Mouse (Mus musculus): ENCODE results near the gene Sh3bp5l. TPM values are rescaled to one million over a fixed set of nuclear protein-coding genes. Genes with fewer than 3 reads are reported as not detected.
"Not testable (repeated sequence)": the region's sequence is repeated elsewhere in the genome, so short reads cannot be mapped to it uniquely, and the experiment has no call there.

Sh3bp5l gene
- polyA plus RNA-seq, 1 experiment from 2014 or later = 47.4 TPM

DNA sequence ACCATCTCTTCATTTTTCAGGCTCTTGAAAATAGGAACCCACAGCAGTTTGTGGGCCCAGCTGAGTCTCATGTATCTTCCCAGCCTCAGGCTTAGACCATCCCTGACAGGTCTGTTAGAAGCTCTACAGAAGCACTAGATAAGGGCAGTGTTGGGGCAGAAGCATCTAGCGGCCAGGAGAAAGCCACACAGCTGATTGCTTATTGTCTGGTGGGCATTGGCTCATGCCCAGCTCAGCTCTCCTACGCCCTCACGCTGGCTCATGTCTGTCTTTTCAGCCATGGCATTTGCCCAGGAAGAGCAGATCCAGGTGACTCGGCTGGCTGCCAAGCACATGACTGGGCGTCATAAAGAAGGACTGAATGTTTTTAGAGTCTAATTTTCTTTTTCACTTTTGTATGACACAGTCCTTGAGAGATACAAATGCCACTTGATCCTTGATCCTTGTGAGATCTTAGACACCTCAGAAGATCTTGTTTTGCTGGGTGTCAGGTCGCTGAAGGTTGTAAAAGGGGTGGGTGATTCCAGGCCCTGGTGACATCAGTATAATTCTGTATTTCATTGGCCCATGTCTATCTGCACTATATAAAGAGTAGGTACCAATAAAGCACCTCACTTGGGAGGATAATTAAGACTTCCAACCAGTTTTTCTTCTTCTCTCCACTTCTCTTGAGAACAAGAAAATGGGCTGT, 27.5 kb downstream of the Sh3bp5l start:
- no peak overlapping the region for H3K9ac ChIP-seq
- H3K4me1 ChIP-seq (replicated peaks) = no peaks in the 10 kb centered on the region
- no peaks in the 10 kb centered on the region for H3K36me3 ChIP-seq
- no peak overlapping the region for H3K27ac ChIP-seq (replicated peaks)
- no peak overlapping the region for H3K4me3 ChIP-seq
- H3K27me3 ChIP-seq = no peaks in the 10 kb centered on the region
- H3K9me3 ChIP-seq = no peaks in the 10 kb centered on the region
- WGBS = 85% methylated on average over 6 of the region's 6 CpGs
- H3K4me2 ChIP-seq = no peak overlapping the region
- no peak for ATAC-seq (ENCODE audit: low read depth)

DNA sequence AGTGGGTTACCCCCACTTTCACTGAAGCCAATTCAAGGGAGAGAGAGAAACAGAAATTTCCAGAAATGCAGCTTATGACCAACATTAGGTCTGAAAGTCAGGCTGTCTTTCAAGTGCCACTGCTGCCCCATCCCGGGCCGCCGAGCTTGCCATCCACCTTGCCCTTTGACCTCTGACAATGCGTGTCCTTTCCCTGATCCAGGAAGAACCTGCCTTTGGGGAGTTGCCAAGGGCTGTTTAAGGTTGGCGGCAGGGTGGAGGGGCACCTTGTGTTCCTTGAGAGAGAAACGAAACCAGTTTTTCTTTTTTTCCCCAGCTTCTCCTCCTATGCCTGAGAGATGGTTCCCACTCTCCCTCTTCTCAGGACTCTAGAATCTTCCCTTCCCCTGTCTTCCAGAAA, 32.0 kb downstream of the Sh3bp5l start:
- WGBS = no CpG with 5 or more reads among the region's 6 CpGs
- ATAC-seq (ENCODE audit: low read depth); H3K36me3 ChIP-seq; H3K4me3 ChIP-seq; H3K4me2 ChIP-seq; H3K27me3 ChIP-seq; H3K9me3 ChIP-seq; H3K27ac ChIP-seq (replicated peaks); H3K9ac ChIP-seq; H3K4me1 ChIP-seq (replicated peaks): not testable (repeated sequence)

DNA sequence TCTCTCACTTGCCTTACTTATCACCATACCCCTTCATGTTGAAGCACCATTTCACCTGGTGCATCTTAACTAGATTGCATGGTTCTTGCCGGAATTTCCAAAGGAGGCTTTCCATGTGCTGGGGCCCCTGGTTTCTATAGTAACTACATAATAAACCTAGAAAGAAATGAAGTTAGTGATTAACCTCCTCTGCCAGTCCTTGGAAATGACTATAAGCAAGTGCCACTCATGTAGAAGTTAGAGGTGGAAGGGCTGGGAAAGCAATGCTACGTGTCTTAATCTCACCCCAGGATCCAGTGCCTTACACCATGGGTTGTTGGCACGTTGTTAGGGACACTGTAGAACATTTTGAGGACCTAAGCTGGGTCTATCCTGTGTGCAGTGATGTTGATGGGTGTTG, 33.9 kb downstream of the Sh3bp5l start:
- Histone ChIP-seq H3K4me1 (replicated peaks) (no peaks in the 10 kb centered on the region), H3K9me3 (no peaks in the 10 kb centered on the region), H3K4me3 (no peak overlapping the region), H3K27ac (replicated peaks) (no peak overlapping the region), H3K4me2 (no peak overlapping the region), H3K27me3 (no peaks in the 10 kb centered on the region), H3K36me3 (no peaks in the 10 kb centered on the region), H3K9ac (no peak overlapping the region)
- no peak for ATAC-seq (ENCODE audit: low read depth)
- WGBS = 73% methylated on average over 3 of the region's 3 CpGs

DNA sequence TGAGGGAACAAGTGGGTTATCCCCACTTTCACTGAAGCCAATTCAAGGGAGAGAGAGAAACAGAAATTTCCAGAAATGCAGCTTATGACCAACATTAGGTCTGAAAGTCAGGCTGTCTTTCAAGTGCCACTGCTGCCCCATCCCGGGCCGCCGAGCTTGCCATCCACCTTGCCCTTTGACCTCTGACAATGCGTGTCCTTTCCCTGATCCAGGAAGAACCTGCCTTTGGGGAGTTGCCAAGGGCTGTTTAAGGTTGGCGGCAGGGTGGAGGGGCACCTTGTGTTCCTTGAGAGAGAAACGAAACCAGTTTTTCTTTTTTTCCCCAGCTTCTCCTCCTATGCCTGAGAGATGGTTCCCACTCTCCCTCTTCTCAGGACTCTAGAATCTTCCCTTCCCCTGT, 35.7 kb downstream of the Sh3bp5l start:
- not testable (repeated sequence) for H3K4me2 ChIP-seq; H3K9ac ChIP-seq; H3K27me3 ChIP-seq; H3K27ac ChIP-seq (replicated peaks); H3K4me1 ChIP-seq (replicated peaks); H3K4me3 ChIP-seq; H3K9me3 ChIP-seq; H3K36me3 ChIP-seq; ATAC-seq (ENCODE audit: low read depth)
- WGBS = no CpG with 5 or more reads among the region's 6 CpGs

DNA sequence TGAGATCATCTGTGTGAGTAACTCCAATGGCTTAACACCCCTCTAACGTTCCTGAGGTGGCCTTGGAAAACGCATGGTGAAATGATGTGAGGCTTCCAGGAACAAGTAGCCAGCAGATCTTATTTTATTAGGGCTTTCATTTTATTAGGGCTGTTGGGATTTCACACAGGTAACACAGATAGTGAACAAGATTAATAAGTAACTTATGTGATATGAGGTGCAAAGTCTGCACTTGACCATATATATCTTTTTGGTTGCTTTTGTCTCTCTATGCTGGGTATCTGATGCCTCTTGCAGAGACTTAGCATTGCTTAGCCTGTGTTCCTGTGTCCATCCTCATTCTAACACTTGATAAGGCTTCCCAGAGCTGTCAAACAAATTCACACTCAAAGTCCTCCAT, 46.7 kb downstream of the Sh3bp5l start:
- no peak overlapping the region for H3K4me2 ChIP-seq
- H3K4me3 ChIP-seq = no peak overlapping the region
- no peaks in the 10 kb centered on the region for H3K4me1 ChIP-seq (replicated peaks)
- H3K36me3 ChIP-seq = no peaks in the 10 kb centered on the region
- no peak overlapping the region for H3K27ac ChIP-seq (replicated peaks)
- no peaks in the 10 kb centered on the region for H3K27me3 ChIP-seq
- 89% methylated on average over 2 of the region's 2 CpGs for WGBS
- no peaks in the 10 kb centered on the region for H3K9me3 ChIP-seq
- no peak for ATAC-seq (ENCODE audit: low read depth)
- no peak overlapping the region for H3K9ac ChIP-seq

DNA sequence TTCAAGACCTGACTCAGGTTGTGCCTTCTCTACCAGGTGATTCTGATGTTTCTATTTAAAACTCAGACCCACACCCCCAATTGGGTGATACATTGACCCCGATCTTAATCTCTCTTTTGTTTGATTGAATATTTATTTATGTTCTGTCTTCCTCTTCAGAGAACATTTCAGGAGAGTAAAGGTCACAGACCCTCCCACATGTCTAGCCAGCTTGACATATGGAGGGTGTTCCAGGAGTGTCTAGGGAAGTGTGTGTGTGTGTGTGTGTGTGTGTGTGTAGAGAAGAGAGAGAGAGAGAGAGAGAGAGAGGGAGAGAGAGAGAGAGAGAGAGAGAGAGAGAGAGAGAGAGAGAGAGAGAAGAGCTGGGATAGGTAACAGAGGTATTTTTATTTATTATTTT, 47.2 kb downstream of the Sh3bp5l start:
- no peaks in the 10 kb centered on the region for H3K36me3 ChIP-seq
- no peak overlapping the region for H3K4me2 ChIP-seq
- H3K9me3 ChIP-seq = no peaks in the 10 kb centered on the region
- H3K27ac ChIP-seq (replicated peaks) = no peak overlapping the region
- 83% methylated on average over 1 of the region's 1 CpGs for WGBS
- H3K4me1 ChIP-seq (replicated peaks) = no peaks in the 10 kb centered on the region
- H3K27me3 ChIP-seq = no peaks in the 10 kb centered on the region
- no peak for ATAC-seq (ENCODE audit: low read depth)
- H3K9ac ChIP-seq = no peak overlapping the region
- H3K4me3 ChIP-seq = no peak overlapping the region

DNA sequence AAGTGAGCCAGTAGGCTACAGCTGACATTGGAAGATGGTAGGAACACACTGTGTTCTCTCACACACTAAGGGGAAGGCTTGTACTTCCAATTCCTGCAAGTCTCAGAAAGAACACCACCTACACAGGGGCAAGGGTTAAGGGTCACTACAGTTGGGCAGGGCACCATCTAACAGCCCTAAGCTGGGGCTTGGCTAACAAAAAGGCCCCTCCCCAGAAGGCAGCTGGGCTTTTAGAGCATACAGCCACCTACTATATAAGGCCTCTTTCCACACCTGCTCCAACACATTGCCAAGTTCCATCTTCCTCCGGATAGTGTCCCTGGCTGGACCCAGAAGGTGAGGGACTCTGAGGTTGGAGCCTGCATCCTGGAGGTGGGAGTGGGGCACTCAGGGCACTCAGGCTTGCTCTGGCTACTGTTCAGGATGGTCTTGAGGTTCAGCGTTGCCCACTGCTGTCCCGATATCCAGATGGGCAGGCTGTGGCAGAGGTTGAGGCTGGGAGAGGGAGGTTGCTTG, 48.3 kb downstream of the Sh3bp5l start, which contains the start of gene Lypd8:
Gene Lypd8 (plus strand): TSS at position 281 of the 516 bp plus-strand sequence.
- H3K4me1 ChIP-seq (replicated peaks) = no peaks in the 10 kb centered on the region
- no peak within 1 kb of the TSS for H3K27ac ChIP-seq (replicated peaks)
- no peaks in the 10 kb centered on the region for H3K9me3 ChIP-seq
- no peak for ATAC-seq (ENCODE audit: low read depth)
- no peak within 1 kb of the TSS for H3K4me2 ChIP-seq
- no peak within 1 kb of the TSS for H3K9ac ChIP-seq
- H3K36me3 ChIP-seq = no peaks in the 10 kb centered on the region
- no peaks in the 10 kb centered on the region for H3K27me3 ChIP-seq
- WGBS = 97% methylated on average over 3 of the region's 3 CpGs
- H3K4me3 ChIP-seq = no peak within 1 kb of the TSS

DNA sequence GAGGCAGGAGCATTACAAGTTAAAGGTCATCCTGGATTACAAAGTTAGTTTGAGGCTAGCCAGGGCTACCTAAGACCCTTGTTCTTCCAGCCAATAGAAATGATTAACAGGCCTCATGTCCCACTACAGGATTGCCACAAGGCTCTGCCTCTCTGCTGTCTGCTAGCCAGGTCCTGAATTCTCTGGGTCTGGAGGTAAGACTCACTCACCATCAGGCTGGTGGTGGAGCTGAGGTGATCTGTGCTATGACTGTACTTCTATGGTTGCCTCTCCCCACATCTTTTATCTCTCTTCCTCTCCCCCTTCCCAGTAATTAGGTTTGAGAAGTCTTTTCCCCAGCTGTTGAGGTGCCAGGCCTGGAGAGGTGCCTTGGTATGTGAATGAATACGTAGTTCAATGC, 49.0 kb downstream of the Sh3bp5l start:
- H3K36me3 ChIP-seq = no peaks in the 10 kb centered on the region
- 83% methylated on average over 1 of the region's 1 CpGs for WGBS
- no peak for ATAC-seq (ENCODE audit: low read depth)

DNA sequence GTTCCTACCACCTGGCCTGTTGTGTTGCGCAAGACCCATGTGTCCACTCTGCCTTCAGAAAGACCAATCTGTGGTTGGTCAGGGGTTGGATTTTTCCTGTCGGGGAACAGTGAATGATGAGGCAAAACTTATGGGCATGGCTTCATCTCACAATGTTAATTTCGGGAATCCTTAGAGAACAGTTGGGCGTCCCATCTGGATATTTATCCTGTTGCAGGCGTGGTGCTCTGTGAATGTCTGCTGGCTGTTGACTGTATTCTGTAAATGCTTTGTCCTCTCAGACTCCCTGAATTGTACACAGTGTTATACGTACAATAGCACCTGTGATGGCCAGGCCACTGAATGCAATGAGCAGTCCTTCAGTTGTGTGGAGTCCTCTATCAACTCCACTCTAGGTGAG, 51.9 kb downstream of the Sh3bp5l start:
- ATAC-seq (ENCODE audit: low read depth) = no peak
- H3K27ac ChIP-seq (replicated peaks) = no peak overlapping the region
- no peaks in the 10 kb centered on the region for H3K9me3 ChIP-seq
- no peak overlapping the region for H3K9ac ChIP-seq
- H3K4me2 ChIP-seq = no peak overlapping the region
- no peaks in the 10 kb centered on the region for H3K4me1 ChIP-seq (replicated peaks)
- WGBS = 93% methylated on average over 6 of the region's 6 CpGs
- no peaks in the 10 kb centered on the region for H3K27me3 ChIP-seq
- no peaks in the 10 kb centered on the region for H3K36me3 ChIP-seq
- no peak overlapping the region for H3K4me3 ChIP-seq

More for the DNA sequence above, 49.0 kb downstream of the Sh3bp5l start:
- H3K9ac ChIP-seq = no peak overlapping the region
- no peak overlapping the region for H3K27ac ChIP-seq (replicated peaks)
- no peaks in the 10 kb centered on the region for H3K4me1 ChIP-seq (replicated peaks)
- no peaks in the 10 kb centered on the region for H3K9me3 ChIP-seq
- H3K4me2 ChIP-seq = no peak overlapping the region
- H3K4me3 ChIP-seq = no peak overlapping the region
- H3K27me3 ChIP-seq = no peaks in the 10 kb centered on the region

Other genes with a start within 250 kb of the Sh3bp5l start
- not detected in 2 replicates for gene Gm12248, start 237.6 kb upstream of the Sh3bp5l start, polyA plus RNA-seq (2015; fragmentation: Nextera tagmentation; extraction: Ambion mirVana)
- 107 and 115 TPM in 2 replicates for gene Cnot8, start 226.6 kb upstream of the Sh3bp5l start, polyA plus RNA-seq (2015; fragmentation: Nextera tagmentation; extraction: Ambion mirVana)
- gene Gemin5, start 162.2 kb upstream of the Sh3bp5l start, polyA plus RNA-seq (2015; fragmentation: Nextera tagmentation; extraction: Ambion mirVana) = 12.4 and 17.7 TPM in 2 replicates
- 111 and 127 TPM in 2 replicates for gene Mrpl22, start 159.1 kb upstream of the Sh3bp5l start, polyA plus RNA-seq (2015; fragmentation: Nextera tagmentation; extraction: Ambion mirVana)
- 1.5 and 2.2 TPM in 2 replicates for gene Igtp, start 131.2 kb upstream of the Sh3bp5l start, polyA plus RNA-seq (2015; fragmentation: Nextera tagmentation; extraction: Ambion mirVana)
- 0.95 and 0.98 TPM in 2 replicates for gene Irgm2, start 131.1 kb upstream of the Sh3bp5l start, polyA plus RNA-seq (2015; fragmentation: Nextera tagmentation; extraction: Ambion mirVana)
- gene 4930438A08Rik, start 55.9 kb upstream of the Sh3bp5l start, polyA plus RNA-seq (2015; fragmentation: Nextera tagmentation; extraction: Ambion mirVana) = not detected in 2 replicates
- 25.6 and 26.9 TPM in 2 replicates for gene Zfp692, start 23.7 kb upstream of the Sh3bp5l start, polyA plus RNA-seq (2015; fragmentation: Nextera tagmentation; extraction: Ambion mirVana)
- 35.5 and 39.5 TPM in 2 replicates for gene Zfp672, start 385 bp upstream of the Sh3bp5l start, polyA plus RNA-seq (2015; fragmentation: Nextera tagmentation; extraction: Ambion mirVana)
- not detected in 2 replicates for gene Lypd8, start 48.3 kb downstream of the Sh3bp5l start, polyA plus RNA-seq (2015; fragmentation: Nextera tagmentation; extraction: Ambion mirVana)
- gene 1810065E05Rik, start 90.4 kb downstream of the Sh3bp5l start, polyA plus RNA-seq (2015; fragmentation: Nextera tagmentation; extraction: Ambion mirVana) = not detected in 2 replicates
- gene Gm12253, start 101.8 kb downstream of the Sh3bp5l start, polyA plus RNA-seq (2015; fragmentation: Nextera tagmentation; extraction: Ambion mirVana) = not detected in 2 replicates
- not detected in 2 replicates for gene Lypd9, start 122.2 kb downstream of the Sh3bp5l start, polyA plus RNA-seq (2015; fragmentation: Nextera tagmentation; extraction: Ambion mirVana)
- gene Olfr30, start 131.5 kb downstream of the Sh3bp5l start, polyA plus RNA-seq (2015; fragmentation: Nextera tagmentation; extraction: Ambion mirVana) = not detected in 2 replicates
- gene Olfr332, start 161.8 kb downstream of the Sh3bp5l start, polyA plus RNA-seq (2015; fragmentation: Nextera tagmentation; extraction: Ambion mirVana) = not detected in 2 replicates
- not detected in 2 replicates for gene Olfr331, start 171.8 kb downstream of the Sh3bp5l start, polyA plus RNA-seq (2015; fragmentation: Nextera tagmentation; extraction: Ambion mirVana)
- gene Olfr330, start 204.1 kb downstream of the Sh3bp5l start, polyA plus RNA-seq (2015; fragmentation: Nextera tagmentation; extraction: Ambion mirVana) = not detected in 2 replicates
- gene Olfr329-ps, start 215.7 kb downstream of the Sh3bp5l start, polyA plus RNA-seq (2015; fragmentation: Nextera tagmentation; extraction: Ambion mirVana) = not detected in 2 replicates
- gene Olfr328, start 224.9 kb downstream of the Sh3bp5l start, polyA plus RNA-seq (2015; fragmentation: Nextera tagmentation; extraction: Ambion mirVana) = not detected in 2 replicates
- 0.14 TPM in 1 of 2 replicates, not detected in the other for gene Olfr224, start 239.8 kb downstream of the Sh3bp5l start, polyA plus RNA-seq (2015; fragmentation: Nextera tagmentation; extraction: Ambion mirVana)
- gene Olfr325, start 247.0 kb downstream of the Sh3bp5l start, polyA plus RNA-seq (2015; fragmentation: Nextera tagmentation; extraction: Ambion mirVana) = not detected in 2 replicates